Mouse (Mus musculus): Measurements from ENCODE around the gene Serpina3c.
A peak's percentile ranks its signal among the peaks of the same experiment; 100 is the strongest.

Gene Serpina3c

DNA sequence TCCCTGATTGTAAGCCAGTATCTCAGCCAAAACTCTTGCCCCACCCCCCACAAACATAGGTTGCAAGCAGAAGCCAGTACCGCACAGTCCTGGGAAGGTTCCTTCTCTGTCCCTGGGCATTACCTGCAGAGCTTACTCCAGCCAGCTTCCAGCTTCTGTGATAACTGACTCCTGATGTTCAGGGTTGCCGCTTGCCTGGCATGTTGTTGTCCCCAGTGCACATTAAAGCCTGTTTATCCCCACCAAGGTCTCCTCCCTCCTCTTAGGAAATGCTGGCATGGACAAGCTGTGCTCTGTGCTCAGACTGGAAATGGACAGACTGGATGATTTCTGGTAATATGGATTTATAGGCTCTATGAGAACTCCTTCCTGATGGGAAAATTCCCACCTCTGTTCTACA is at the start of gene Serpina3c:
Gene Serpina3c, minus strand, starts transcription at position 215 of the 400 bp plus-strand sequence.
- DNase-seq (ENCODE audit: low read depth, low spot score): no peak

DNA sequence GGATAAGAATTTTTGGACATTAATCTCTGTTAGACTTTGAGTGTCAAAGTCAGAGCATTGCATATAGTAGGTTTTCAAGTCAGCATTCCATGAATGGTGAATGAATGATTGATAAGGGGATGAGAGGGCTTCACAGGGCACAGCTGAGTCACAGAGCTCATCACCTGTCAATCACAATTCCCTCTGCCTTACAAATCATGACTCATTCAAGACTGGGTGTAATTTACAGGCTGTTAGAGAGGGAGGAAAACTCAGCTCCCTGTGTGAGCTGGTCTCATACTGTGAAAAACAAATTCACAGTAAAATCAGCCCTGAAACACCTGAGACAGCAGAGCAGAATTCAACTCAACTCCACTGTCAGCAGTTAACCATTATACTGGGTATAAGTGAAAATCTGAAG is 37.2 kb upstream of the Serpina3c start:
- DNase-seq (ENCODE audit: low read depth, low spot score): no peak

DNA sequence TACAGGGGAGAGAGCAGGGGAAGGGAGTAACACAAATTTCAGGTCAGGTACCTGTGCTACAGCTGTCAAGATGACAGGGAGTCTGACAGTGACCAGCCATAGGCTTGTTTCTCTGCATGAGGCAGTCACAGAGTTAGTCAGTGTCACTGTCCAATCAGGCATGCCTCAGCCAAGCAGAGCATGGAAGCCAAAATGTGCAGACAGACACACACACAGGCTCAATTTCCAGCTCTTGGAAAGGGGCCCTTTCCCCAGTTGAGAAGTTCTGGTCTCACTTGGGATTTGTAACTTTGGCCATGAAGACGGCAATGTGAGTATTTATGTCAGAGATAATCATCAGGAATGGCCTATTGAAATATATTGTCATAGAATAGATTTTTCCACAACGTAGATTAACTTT is 35.6 kb upstream of the Serpina3c start:
- no peak for DNase-seq (ENCODE audit: low read depth, low spot score)

DNA sequence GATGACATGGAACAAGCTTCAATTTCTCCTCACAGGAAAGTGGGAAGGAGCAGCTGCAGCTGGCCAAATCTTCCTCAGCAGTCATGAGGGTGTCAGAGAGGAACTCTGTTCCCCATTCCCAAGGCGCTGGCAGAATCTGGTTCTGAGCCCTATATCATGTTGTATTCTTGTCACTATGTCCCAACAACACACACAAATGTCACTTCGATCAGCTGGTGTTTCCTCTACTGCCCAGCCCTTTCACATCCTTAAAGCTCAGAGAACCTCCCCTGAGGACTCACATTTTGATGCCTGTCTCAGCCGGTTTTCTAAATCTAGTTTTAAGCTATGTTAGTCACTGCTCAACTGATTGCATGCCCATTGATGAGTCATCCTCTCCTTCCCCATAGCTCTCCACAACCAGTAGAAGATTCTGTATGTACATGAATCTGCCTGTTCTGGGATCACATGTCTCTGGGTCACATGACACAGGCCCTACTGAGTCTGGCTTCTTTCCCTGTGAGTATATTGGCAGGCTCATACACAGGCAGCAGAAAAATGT is 32.4 kb upstream of the Serpina3c start:
- no peak for DNase-seq (ENCODE audit: low read depth, low spot score)

DNA sequence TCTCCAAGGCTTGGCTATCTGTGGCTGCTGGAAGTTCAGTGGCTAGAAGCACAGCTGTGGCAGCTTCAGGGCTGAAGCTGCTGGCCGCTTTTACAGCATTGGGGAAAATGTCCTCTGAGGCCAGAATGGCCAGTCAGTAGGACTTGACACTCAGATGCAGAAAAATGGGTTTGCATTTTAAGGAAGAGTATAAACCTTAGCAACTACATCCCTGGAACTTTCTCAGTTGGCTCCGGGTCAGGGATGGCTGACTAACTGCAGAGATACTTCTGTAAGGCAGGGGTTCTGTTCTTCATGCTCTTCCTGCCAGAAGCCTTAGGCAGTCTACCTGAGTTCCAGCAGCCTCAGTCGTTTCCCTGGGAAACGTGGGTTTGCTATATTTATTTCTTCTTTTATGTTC is 31.4 kb upstream of the Serpina3c start:
- DNase-seq (ENCODE audit: low read depth, low spot score): no peak

DNA sequence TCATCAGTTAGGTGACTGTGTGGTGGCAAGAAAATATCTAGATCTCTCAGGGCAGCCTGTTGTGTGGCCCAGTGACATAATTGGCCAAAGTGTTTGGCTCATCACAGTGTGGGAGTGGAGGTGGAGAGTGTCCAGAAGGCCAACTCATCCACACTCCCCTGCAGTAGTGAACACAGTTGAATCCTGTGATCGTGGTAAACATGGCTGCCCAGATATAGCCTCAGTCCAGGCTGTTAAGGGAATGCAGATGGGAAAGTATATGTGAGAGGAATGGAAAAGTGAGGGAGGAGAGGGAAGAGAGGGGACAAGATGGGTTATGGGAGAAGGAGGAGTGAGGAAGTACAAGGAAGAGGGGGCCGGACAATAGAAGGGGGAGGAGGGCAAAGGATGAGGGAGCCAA is 25.3 kb upstream of the Serpina3c start:
- DNase-seq (ENCODE audit: low read depth, low spot score): no peak

DNA sequence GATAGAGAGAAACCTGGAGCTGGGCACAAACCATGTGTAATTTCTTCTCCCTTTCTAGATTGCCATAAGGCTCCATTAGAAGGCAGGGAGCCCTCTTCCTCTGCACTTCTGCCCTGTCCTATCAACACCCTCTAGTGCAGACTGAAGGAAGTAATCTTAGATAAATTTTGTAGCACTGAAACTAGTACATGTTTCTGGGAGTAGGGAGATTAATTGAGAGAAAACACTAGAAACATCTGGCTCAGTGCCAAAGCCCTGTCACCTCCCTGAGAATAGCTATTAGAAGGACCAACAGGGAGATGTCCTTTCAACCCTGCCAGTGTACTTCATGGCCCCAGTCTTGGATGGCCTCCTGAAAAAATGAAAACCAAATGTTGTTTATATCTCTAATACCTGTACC is 24.9 kb upstream of the Serpina3c start:
- no peak for DNase-seq (ENCODE audit: low read depth, low spot score)

DNA sequence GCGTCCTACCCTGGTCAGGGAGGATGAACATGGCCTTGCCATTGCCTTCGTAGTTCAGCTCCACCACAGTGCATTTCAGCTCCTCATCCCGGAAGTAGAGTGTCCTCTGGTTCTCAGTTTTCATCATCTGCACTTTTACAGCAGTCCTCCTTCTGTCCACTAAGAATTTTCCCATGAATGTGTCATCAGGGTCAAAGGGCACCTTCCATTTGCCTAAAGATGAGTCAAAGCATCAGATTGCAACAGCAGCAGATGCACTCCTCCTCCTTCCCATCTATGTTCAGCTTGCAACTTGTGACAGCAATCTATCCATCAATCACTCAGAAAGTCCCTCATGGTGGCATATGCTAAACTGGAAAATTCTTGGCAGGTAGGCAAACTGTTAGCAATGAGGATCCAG is 22.0 kb upstream of the Serpina3c start:
- no peak for DNase-seq (ENCODE audit: low read depth, low spot score)

DNA sequence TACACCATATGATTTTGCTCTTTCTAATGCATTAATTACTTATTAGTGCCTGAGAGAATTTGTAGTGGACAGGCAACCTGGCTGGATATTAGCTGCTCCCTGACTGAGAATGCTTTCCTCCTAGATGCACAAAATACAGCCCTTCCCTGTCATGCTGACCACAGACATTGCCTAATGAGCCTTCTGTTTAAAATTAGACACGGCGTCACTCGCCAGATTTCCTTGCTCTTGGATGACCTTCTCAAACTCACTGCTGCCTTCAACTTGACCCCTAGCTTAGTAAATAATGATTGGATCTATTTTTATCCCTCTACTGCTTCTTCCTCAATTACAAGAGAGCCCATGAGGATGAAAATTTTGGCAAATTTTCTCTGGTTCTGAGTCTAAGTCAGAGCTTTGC is 21.1 kb upstream of the Serpina3c start:
- no peak for DNase-seq (ENCODE audit: low read depth, low spot score)

DNA sequence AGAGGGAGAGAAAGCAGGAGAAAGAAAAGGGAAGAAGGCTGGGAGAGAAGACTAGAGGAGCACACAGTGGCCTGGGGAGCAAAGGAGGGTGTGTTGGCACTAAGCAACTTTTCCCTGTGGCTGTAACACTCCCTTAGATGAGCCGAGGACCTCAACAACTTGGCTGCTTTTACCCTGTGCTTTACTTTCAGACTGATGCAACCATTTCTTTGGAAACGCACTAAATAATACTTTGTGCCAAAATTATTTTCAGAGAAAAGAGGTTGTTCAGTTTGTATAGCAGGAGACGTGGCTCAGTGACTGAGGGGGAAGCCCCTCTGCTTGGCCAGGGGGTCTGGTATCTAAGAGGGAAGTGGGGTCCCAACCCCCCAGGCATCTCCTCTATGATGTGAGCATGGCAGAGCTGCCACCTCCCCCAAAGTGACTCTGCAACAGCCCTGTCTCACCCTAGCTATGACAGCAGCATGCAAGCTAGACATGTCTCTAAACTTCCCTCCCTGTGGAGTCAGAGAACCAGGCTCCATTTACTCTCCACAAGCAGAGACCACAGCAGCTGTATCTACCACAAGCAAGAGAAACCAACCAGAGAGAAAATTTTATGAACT is 527 bp downstream of the Serpina3c start:
- DNase-seq (ENCODE audit: low read depth, low spot score): no peak

DNA sequence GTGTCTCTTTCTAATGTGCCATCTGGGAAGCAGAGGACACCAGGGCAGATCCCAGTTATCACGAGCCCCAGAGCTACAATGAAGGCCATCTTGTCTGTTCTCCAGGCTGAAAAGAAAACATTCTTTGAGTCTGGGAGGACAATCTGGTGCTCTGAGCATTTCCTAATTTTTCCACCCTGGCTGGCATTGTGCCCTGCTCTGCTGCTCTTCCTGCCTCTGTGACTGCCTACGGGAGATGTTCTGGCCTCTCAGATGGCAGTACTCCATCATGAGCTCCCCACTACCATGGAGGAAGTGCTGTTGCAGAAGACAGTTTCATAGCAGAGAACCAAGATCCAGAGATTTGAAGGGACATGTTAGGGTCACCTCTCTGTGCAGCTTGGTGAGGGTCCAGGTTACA is 1.7 kb downstream of the Serpina3c start:
- DNase-seq (ENCODE audit: low read depth, low spot score): no peak

DNA sequence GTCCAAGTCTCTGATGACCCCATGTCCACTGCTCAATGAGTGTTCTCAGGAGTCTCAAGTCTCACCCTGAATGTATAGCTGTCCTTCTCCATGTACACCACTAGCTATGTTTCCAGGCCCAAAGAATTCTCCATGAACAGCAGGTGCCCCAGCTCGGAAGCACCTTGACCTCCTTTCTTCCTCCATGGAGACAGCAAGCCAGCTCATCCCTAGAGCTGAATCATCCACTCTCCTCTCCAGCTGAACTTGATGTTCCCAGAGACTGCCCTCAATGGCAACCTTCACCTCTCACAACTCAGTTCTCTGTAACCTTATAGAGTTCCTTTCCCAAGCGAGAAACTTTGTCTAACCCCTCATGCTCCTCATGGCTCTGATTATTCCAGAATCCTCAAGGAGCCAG is 8.1 kb downstream of the Serpina3c start:
- no peak for DNase-seq (ENCODE audit: low read depth, low spot score)

DNA sequence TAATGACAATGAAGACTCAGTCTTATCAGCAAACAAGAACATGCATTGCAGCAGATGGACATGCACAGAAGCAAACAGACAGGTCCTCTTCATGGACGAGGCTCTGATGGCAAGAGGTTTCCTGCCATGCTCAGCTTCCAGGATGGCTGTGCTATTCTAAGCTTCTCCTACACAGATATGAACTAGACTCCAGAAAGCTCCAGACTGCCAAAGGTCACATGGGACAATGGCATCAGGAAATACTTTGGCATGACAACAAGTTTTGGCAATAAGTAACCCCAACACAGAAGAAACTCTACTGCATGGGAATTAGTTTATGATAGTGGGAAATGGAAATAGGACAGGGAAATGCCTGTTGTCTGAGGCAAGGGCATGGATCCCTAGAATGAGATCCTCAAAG is 10.4 kb downstream of the Serpina3c start:
- DNase-seq (ENCODE audit: low read depth, low spot score): no peak

DNA sequence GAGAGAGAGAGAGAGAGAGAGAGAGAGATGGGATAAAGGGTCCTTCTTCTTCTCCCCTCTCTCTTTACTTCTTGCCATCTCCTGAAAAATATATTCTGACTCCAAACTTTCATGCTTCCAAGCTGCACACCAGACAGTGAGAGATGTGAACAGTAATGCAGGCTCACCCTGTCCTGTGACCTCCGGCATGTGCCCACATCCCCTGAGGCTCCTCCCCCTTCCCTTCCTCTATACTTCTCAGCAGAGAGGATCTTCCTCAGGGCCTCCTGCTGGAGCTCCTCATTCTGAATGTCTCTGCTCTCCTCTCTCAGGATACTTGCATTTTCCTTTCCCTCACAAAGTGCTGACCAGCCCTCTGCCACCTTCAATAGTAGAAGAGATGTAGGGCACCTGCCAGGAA is 11.2 kb downstream of the Serpina3c start:
- no peak for DNase-seq (ENCODE audit: low read depth, low spot score)

DNA sequence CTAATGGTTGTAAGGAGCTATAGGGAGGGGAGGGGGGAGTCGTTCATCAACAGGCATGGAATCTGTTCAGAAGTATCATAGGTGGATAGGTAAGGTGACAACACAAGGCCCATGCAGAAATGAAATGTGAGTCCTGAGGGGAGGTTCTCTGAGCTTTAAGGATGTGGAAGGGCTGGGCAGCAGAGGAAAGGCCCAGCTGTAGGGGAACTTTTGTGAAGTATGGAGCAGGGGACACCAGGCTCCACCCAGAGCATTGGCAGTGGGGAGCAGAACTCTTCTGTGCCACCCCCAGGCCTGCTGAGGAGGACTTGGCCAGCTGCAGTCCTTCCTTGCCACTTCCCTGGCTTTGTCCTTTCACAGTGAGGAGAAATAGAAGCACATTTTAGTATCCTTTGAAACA is 12.2 kb downstream of the Serpina3c start:
- no peak for DNase-seq (ENCODE audit: low read depth, low spot score)

DNA sequence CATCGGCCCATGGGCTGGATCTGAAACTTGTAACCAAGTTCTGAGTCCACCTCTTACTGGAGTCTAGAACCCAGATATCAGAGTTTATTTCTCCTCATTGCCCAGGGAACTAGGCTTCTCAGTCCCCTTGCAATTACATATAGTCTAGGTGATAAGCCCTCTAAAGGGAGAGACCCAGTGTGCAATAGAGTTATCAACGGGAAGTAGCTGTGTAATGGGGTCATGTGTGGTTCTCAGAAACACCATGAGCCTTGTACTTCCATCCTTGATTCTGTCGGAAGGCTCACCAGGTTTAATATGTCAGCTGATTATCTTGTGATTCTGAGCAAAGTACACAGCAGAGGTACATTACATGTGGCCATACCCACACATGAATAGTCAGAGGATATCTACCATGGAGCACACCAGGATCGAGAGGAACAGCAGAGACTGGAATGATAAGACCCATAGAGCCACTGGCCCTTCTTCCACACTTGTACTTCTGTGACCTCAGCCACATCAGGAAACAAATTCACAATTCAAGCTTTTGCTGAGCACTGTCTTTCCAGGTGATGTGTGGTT is 13.0 kb downstream of the Serpina3c start:
- DNase-seq (ENCODE audit: low read depth, low spot score): no peak

DNA sequence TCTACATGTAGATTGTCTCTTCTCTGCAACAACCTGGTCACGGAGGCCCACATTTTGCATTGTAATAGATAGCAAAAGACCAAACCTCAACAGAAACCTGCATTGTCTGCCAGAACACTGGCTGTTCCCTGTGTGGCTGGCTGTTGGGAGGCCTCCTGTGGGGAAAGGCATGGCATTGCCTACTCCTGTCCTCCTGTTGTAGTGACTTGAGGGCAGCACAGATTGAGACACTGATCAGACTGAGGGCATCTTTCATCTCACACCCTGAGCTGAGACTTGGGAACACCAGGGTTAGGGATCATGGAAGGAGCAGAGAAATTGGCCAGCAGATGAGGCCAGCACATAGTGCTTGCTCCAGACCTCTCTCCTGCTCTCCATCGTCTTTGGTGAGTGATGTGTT is 15.5 kb downstream of the Serpina3c start:
- DNase-seq (ENCODE audit: low read depth, low spot score): no peak

DNA sequence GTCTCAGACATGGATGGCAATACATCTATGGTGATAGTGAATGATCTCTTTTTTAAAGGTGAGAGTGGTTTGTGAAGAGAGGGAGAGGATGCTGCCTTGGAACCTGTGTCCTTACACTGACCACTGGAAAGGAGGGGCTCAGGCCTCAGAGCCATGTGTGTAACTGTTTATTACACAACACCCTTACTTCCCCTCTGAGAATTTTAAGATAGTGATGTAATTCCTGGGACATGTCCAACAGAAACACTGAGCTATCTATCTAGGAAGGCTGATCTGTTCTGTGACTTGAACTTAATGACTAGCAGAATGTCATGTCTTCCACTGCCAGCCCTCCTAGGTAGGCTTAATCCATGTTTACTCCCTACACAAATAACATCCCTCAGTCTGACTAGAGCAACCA is 22.6 kb downstream of the Serpina3c start:
- no peak for DNase-seq (ENCODE audit: low read depth, low spot score)

DNA sequence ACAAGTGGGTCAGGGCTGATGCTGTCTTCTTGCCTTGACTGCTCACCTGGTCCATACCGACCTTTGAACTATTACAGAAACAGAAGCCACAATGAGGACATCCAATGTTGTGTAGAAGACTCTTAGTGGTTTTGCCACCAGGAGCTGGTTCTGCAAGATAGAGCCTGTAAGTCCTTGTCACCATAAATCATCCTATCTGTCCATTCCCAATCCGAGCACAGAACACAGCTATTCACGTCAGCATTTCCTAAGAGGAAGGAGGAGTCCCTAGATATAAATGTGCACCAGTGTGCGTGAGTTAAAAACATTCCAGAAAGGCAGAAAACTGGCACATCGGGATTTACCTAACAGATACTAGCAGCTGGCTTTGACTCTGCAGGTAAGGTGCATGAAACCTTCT is 26.0 kb downstream of the Serpina3c start, which contains the start of gene Serpina3b:
Gene Serpina3b, plus strand, starts transcription at position 301 of the 400 bp plus-strand sequence.
- no peak for DNase-seq (ENCODE audit: low read depth, low spot score)

DNA sequence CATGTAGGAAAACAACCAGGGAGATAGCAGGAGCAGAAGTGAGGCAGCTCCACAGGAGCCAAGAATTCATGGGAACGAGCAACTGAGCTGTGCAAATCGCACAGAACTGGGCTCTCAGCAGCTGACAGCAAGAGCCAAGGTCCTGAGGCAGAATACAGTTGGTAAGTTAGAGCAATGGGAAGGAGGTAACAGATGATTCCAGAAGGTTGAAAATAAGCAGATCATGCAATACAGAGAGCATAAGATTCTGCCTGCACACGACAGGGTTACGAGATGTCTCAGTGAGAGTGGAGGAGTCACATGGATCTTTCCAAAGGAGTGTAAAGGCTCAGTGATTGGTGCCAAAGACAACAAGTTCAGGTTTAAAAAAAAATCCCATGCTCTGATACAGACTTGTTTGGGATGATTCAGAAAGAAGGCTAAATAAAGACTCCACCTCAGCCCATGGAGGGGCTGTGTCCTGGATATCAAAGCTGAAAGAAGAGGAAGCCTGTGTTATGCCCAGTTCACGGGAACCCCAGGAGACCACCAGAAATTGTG is 28.6 kb downstream of the Serpina3c start:
- DNase-seq (ENCODE audit: low read depth, low spot score): no peak

DNA sequence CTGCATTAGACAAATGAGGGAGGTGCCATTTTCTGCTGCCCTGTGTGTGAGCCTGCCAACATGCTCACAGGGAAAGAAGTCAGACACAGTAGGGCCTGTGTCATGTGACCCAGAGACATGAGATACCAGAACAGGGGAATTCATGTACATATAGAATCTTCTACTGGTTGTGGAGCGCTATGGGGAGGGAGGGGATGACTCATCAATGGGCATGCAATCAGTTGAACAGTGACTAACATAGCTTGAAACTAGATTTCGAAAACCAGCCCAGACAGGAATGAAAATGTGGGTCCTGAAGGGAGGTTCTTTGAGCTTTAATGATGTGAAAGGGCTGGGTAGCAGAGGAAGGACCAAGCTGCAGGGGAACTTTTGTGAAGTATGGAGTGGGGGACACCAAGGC is 29.7 kb downstream of the Serpina3c start:
- DNase-seq (ENCODE audit: low read depth, low spot score): no peak

DNA sequence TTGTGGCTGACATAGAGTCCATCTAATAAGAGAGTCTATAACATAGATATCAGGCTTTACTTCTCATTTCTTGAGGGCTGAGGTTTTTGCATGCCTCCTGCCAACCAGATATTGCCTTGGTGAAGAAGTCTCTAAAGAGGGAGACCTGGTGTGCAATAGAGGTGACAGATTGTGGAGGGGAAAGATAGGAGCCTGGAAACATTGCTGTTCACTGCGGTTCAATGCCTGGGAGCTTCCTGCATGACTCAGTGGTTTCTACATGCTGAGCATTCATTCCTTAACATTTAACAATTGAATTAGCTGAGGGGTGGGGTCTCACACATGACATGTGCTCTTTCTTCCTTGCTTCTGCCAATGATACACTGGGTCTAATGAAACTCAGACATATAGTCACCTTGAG is 30.6 kb downstream of the Serpina3c start:
- no peak for DNase-seq (ENCODE audit: low read depth, low spot score)

DNA sequence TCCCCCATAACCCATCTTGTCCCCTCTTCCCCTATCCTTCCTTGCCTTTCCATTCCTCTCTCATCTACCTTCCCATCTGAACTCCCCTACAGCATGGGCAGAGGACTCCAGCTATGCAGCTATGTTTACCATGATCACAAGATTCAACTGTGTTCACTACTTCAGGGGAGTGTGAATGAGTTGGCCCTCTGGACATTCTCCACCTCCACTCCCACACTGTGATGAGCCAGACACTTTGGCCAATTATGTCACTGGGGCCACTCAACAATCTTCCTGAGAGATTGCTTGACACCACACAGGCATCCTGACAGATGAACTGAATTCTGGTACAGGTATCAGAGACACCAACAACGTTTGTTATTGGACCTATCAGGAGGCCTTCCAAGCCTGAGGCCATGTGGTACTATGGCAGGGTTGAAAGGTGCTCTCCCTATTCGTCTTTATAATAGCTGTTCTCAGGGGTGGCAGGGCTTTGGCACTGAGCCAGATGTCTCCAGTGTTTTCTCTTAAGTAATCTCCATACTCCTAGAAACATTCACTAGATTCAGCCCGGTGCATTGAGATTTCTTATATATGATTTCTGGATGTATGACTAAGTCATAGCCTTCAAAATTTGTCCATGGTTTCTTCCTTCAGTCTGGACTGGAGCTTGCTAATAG is 38.6 kb downstream of the Serpina3c start:
- peak; percentile 41 for DNase-seq (ENCODE audit: low read depth, low spot score)
